Mouse (Mus musculus): ENCODE measurements around the gene Pnliprp2.

DNA sequence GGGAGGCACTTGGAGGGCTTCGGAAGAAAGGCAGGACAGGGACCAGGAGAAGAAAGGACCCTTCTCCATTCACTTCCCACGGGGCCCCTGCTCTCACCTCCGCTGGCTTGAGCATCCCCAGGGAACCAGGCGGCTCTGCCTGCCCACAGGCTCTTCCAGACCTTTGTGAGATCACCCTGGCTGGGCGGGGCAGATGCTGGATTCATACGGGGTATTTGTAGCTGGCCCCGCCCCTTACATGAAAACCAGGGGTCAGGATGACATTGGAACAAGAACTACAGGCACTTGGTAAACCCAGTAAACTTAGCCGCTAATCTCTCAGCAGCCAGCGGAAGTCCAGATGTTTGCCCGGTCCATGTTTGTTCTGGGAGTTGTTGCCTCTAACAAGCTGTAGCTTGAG, 34.8 kb downstream of the Pnliprp2 start, which contains the start of gene 1700019N19Rik:
- no peak for TF ChIP-seq E2F4 (IDR thresholded peaks at IDR 0.05; ENCODE audit: insufficient read depth)
- TF ChIP-seq POLR2A (IDR thresholded peaks at IDR 0.05; ENCODE audit: insufficient read length, low read depth) = no peak
- TF ChIP-seq TCF3 (IDR thresholded peaks at IDR 0.05; ENCODE audit: insufficient read length, low read depth) = no peak
- TF ChIP-seq USF1 (IDR thresholded peaks at IDR 0.05; ENCODE audit: low read depth) = no peak
- TF ChIP-seq MAX (IDR thresholded peaks at IDR 0.05; ENCODE audit: low read depth) = no peak
- no peak for TF ChIP-seq MYOG (IDR thresholded peaks at IDR 0.05; ENCODE audit: control insufficient read depth in 1 of 3, insufficient read depth in 1 of 3, insufficient read length in 2 of 3, low read depth in 2 of 3)
- no peak for TF ChIP-seq REST (IDR thresholded peaks at IDR 0.05; ENCODE audit: insufficient read depth, insufficient read length)
- no peak for TF ChIP-seq SRF (IDR thresholded peaks at IDR 0.05; ENCODE audit: control insufficient read depth, insufficient read length, low read depth)
- no peak for TF ChIP-seq TCF12 (IDR thresholded peaks at IDR 0.05; ENCODE audit: insufficient read depth, poor library complexity, severe bottlenecking)
- TF ChIP-seq POLR2AphosphoS2 (IDR thresholded peaks at IDR 0.05; ENCODE audit: insufficient read length, low read depth) = no peak
- TF ChIP-seq MYOD1 (IDR thresholded peaks at IDR 0.05; ENCODE audit: control insufficient read depth in 1 of 3, insufficient read length in 2 of 3, low read depth in 2 of 3) = no peak
- TF ChIP-seq CEBPB (IDR thresholded peaks at IDR 0.05; ENCODE audit: insufficient read depth, poor library complexity, severe bottlenecking) = no peak
